Mouse (Mus musculus): ENCODE measurements around the gene Dock9.

GRCm38 (mm10) chr14:121545551-121546331, 251.9 kb downstream of the Dock9 start:
- TF ChIP-seq CTCF (IDR thresholded peaks at IDR 0.05; ENCODE audit: extremely low read depth, insufficient read depth, low read length): no peak
- no peak for TF ChIP-seq POLR2A (IDR thresholded peaks at IDR 0.05; ENCODE audit: extremely low read depth, insufficient read depth, low read length)

Data from cortical plate, adult 2 months (tissue).